Mouse (Mus musculus): ENCODE measurements around the gene Arhgef28.

DNA sequence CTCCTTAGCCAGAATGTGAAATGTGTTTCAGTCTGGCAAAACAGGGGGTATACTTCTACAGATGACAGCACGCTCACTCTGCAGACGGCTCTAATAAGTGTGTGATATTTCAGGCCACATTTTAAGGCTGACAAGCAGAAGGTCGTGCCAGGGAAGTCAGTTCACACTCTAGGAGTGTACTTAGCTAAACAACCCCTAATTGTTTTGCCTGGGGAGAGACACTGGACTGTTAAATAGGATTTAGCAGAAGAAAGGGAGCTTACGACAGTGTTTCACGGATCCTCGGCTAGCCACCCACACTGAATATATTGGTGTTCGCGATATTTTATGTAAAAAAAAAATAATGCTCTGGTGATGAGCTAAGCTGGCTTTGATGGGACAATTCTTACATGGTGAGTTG, 286.6 kb downstream of the Arhgef28 start:
- TF ChIP-seq CTCF (IDR thresholded peaks at IDR 0.05; ENCODE audit: low read depth), result no peak
- TF ChIP-seq EP300 (IDR thresholded peaks at IDR 0.05; ENCODE audit: low read depth), result no peak
